Mouse (Mus musculus): Measurements from ENCODE around the gene Chst13.

DNA sequence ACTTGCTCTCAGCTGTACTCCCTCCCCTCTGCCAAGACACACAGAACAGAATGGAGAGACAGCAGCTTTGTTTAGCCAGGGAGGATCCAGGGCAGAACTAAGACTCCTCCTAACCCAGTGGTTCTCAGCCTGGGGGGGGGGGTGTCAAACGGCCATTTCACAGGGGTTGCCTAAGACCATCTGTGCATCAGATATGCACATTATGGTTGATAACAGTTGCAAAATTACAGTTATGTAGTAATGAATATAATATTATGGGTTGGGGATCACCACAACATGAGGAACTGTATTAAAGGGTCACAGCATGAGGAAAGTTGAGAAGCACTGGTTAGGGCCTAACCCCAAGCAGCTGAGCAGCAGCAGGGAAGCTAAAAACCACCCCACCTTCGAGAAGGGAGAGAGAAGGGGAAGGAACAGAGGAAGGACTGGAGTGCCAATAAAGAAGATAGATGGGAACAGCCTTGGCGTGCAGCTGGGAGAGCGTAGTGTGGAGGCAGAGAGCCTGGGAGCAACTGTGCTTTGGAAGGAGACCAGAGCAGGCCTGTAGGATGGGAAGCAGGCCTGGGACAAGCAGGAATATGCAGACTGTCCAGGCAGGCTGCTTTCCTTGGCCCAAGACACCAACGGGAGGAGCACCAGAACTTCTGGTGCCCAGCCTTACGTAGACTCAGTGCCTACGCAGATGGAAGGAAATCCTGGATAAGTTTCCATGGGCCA lies 5.4 kb downstream of the Chst13 start:
- TF ChIP-seq CTCF (IDR thresholded peaks at IDR 0.05; ENCODE audit: low read depth) (no peak), EP300 (IDR thresholded peaks at IDR 0.05; ENCODE audit: low read depth) (no peak)

Data from liver, postnatal 0 days (tissue).